Mouse (Mus musculus): ENCODE data around the gene Cep112. TPM values are rescaled to one million over a fixed set of nuclear protein-coding genes. Genes with fewer than 3 reads are reported as not detected.

Gene Cep112
- total RNA-seq, 2 experiments from 2014 or later, result 0.12 TPM; not detected in 1

GRCm38 (mm10) chr11:108443893-108444563, 19.0 kb downstream of the Cep112 start:
- no peak for ATAC-seq (replicated peaks; ENCODE audit: poor library complexity)

- ATAC-seq (replicated peaks; ENCODE audit: poor library complexity), result peak; percentile 71
Observed at GRCm38 (mm10) chr11:108447148-108447547, 22.2 kb downstream of the Cep112 start.

DNA sequence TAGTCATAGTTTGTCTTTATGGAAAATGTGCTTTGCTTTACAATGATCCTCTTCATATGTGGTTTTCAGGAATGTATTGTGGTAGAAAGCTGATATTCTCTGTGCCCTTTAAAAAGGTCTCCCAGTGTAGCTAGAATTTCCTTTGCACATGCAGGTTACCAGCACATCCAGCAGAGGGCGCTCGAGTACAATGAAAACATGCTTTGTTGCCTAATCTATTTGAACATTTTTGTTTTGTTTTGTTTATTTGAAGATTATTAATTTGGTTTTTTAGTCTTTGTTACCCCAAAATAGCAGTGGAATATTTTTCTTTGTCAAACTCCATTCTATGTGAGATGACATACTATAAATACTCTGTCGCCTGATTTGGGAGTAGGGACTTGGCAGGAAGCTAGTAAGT, 24.8 kb downstream of the Cep112 start:
- peak; percentile 85 for ATAC-seq (replicated peaks; ENCODE audit: poor library complexity)

GRCm38 (mm10) chr11:108459599-108459998, 34.6 kb downstream of the Cep112 start:
- no peak for ATAC-seq (replicated peaks; ENCODE audit: poor library complexity)

- no peak for ATAC-seq (replicated peaks; ENCODE audit: poor library complexity)
Observed at GRCm38 (mm10) chr11:108464138-108464537, 39.1 kb downstream of the Cep112 start.

GRCm38 (mm10) chr11:108464715-108465301, 39.8 kb downstream of the Cep112 start:
- ATAC-seq (replicated peaks; ENCODE audit: poor library complexity), result no peak

DNA sequence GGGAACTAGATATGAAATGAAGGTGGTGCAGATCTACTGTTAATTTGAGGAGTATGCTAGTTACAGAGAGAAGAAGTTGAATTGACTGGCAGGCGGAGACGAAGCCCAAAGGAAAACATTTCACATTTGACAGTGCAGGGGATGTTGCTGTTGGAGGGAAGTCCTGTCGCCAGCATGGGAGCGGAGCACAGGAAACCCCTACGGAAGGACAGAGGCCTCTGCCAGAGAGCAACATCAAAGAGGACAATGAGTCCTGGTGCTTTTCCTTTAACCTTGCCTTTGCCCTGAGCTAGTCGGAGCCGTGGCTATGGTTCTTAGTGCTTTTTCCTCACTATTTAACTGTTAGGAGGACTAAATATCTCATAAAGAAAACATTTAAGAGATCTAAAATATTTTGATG, 50.7 kb downstream of the Cep112 start:
- no peak for ATAC-seq (replicated peaks; ENCODE audit: poor library complexity)

GRCm38 (mm10) chr11:108476226-108476625, 51.2 kb downstream of the Cep112 start:
- ATAC-seq (replicated peaks; ENCODE audit: poor library complexity), result no peak

GRCm38 (mm10) chr11:108483976-108484375, 59.0 kb downstream of the Cep112 start:
- no peak for ATAC-seq (replicated peaks; ENCODE audit: poor library complexity)

DNA sequence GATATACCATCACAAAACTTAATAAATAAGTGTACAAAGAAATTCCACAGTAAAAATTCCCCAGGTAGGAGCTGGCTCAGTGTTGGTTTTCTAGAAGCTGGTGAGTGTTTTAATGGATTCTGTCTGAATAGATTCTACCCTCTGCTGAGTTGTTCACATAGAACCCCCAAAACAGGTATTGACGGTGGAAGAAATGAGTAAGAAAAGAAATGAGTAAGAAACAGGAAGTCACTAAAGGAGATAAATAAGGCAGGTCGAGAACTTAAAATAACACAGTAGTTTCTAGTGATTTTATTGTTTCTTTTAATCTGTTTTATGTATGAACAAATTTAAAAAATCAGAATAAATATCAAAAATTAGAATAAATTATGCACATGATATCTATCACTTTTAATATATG, 63.3 kb downstream of the Cep112 start:
- no peak for ATAC-seq (replicated peaks; ENCODE audit: poor library complexity)

DNA sequence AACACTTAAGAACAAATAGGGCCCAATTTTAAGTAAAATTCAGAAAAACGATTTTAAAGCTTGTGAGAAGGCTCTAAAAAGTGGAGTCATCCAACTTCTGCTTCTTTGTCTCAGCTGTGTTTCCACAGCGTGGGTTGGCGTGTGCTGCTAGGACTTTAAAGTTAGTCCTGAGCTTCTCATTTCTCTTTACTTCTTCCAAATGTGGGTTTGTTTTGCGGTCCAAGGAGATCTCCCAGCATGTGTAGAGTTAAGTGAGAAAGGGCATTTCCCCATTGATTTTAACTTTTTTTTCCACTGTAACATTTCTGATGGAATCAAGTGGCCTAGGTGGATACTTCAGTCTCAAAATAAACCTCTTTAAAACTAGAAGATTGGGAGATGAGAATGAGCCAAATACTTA, 64.9 kb downstream of the Cep112 start:
- no peak for ATAC-seq (replicated peaks; ENCODE audit: poor library complexity)

DNA sequence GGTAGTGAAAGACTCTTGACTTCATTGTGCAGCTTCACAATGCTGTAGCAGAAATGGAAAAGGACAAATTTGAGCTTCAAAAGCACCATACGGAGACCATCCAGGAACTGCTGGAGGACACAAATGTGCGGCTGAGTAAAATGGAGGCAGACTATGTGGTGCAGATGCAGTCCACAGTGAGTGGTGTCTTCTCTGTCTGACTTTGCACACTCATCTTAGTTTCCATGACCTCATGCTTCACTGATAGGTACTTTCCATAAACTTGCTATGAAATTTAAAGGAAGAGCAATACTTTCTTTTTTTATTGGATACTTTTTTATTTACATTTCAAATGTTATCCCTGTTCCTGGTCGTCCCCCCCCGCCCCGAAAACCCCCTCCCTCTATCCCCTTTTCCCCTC, 83.2 kb downstream of the Cep112 start:
- ATAC-seq (replicated peaks; ENCODE audit: poor library complexity), result no peak

DNA sequence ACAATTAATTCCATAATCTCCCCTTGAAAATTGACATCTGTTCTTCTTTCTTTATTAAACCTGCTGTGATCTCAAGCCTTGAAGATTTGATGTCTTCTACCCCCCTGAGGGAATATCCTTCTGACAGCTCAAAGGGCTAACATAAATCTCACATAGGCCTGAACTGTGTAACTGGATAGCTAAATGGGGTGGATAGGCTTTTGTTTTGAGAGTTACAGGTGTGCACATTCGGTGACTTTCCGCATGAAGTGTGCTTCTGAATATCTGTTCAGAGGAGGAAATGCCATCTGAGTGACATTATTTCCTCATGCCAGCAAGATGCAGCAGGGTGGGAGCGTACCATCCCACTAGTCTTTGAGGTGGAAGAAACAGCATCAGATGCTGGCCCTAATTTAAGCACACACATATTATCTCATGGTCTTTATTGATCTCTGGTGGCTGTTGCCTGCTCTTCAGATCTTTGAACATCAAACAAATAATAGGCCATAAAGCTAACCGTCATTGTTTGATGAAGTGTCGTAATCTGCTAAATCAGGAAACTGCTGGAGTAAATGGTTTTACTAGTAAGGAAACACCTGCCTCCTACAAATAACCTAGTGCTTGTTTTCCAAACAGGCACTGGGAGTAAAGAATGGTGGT, 102.9 kb downstream of the Cep112 start:
- ATAC-seq (replicated peaks; ENCODE audit: poor library complexity), result no peak

DNA sequence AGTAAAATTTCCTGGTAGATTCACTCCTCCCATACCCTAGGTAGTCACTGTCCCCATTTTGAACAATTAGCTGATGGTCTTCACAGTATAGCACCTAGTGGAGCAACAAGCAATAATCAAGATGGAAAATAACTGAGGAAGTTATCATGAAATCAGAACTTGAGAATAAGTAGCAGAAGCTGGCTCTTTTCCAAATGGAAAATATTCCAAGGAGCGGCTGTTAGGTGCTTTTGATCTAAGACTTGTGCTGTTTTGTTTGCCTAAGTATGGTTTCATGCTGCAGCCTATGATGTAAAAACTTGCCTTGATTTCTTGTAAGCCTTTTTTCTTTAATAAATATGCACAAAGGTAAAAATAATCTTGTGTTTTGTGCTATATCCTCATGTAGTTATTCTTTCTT, 107.9 kb downstream of the Cep112 start:
- ATAC-seq (replicated peaks; ENCODE audit: poor library complexity), result no peak

DNA sequence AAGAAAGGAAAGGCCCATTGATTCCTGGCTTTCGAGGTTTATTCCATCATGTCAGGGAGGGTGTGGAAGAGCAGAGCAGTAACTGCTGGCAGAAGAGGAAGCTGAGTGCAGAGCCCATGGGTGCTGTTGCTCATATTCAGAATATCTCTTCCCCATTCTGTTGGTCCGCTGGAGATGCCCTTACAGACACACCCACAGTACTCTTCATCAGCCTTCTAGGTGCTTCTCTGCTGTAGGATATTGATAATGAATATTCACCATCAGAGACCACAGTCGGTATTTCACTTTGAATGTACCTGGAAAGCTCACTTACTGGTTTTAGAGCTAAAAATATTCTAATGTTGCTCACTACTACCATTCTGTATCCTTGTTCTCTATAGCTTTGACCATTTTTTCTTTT, 109.0 kb downstream of the Cep112 start:
- ATAC-seq (replicated peaks; ENCODE audit: poor library complexity), result 0 out of 2 replicates have a peak, but pooled peaks have one; percentile 29

DNA sequence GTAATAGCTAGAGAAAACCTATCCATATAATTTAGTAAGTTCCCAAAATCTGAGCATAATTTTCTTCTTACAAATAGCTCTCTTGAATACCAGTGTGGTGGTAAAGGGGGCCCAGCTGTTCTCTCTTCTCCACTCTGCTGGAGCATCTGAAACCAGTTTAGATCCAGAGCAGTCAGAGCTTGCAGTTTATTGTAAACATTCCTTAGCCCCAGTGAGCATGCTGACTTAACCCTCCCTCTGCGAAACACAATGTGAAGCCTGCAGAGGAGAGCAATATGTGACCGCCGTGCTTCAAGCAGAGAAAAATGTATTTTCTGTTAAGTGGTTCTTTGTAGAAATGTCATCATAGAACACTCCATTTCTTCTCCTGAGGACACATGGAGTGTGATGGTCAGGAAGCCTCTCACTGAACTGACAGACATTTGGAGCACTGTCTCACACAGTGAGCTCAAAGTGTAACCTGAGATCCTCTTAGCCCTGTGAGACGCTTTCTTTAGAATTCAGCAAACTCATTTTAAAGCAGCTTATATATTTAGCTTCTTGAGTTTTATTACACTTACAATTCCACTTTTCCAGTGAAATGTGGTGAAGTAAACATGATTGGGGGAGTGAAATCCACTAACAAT, 128.1 kb downstream of the Cep112 start:
- no peak for ATAC-seq (replicated peaks; ENCODE audit: poor library complexity)

GRCm38 (mm10) chr11:108553881-108554280, 128.9 kb downstream of the Cep112 start:
- ATAC-seq (replicated peaks; ENCODE audit: poor library complexity), result no peak

DNA sequence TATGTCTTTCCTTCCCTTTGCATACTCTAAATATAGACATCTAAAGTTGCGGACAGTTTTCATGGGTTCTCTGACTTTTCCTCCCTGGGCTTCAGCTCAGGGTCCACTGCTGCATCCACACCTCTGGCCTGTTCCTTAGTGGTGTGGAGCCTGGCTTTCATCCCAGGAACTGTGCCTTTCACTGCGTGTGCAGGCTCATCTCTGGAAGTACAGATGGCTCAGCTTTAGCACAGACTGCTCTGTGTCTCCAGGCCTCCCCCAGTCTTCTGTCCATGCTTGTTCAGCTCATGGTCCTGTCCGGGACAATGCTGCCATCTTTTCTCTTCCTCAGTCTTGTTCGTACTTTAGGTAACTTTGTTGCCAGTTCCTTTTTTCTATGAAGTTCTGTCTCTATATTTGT, 133.6 kb downstream of the Cep112 start:
- ATAC-seq (replicated peaks; ENCODE audit: poor library complexity), result no peak

DNA sequence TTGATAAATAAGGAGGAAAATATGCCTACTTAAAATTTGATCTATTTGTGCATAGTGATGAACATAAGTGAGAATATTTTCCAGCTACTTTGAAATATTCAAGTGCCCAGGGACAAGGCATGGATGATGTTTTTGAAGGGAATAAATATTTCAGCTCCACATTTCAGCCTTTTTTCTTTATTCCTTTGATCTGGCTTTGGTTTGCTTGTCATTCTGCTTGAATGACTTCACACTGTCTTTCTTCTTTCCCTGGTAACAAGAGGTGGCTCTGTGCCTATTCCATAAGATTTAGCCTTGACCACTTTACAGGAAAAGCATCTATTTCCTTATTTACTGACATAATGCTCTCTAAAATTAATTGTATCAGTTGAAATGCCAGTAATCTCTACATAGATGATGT, 134.5 kb downstream of the Cep112 start:
- no peak for ATAC-seq (replicated peaks; ENCODE audit: poor library complexity)

GRCm38 (mm10) chr11:108562076-108562475, 137.1 kb downstream of the Cep112 start:
- ATAC-seq (replicated peaks; ENCODE audit: poor library complexity), result no peak

- ATAC-seq (replicated peaks; ENCODE audit: poor library complexity), result no peak
Observed at GRCm38 (mm10) chr11:108586551-108587184, 161.7 kb downstream of the Cep112 start.
